In the genomic region with DNA sequence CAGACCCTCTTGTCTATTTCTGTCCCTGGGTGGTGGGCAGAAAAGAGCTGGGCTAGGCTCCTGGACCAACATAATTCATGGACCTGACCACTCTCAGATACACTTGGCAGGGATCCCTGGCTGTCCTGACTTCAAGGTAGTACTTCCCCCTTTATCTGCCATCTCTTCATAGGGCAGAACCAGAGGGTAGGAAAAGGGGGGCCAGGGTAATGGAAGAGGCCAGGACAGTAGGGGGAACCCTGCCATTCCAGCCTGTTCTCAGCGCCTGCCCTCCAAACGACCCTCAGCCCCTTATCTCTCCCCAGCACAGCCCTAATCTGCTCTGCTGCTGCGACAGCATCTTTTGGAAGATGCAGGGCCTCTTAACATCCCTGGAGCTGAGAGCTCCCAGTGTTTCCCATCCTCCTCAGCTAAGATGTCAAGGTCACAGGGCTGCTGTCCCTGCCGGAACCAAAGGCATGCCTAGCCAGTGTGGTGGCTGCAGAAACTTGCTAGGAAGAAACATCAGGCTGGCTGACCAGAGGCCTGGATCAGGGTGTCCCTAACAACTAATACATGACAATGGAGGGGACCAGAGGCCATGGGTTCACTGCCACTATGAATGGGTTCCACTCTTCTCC, we compare ENCODE assay signal across 27 mouse cellular contexts. TPM values are rescaled to one million over a fixed set of nuclear protein-coding genes. Genes with fewer than 3 reads are reported as not detected.
A peak's percentile ranks its signal among the peaks of the same experiment; 100 is the strongest.
DNase-seq lines count a peak whose midpoint lies in the region; ATAC-seq lines count a peak whose summit lies in the region.
"Had no signal": no experiment of that assay in that cellular context is flagged by ENCODE, and none has a peak within 500 bp of the region (broad histone marks: within the 10 kb centered on the region; RNA-seq: fewer than 3 reads in every experiment).

No protein-coding gene starts in this region.

- ATAC-seq in forebrain, embryonic 12.5 days (ENCODE audit: low FRiP score) = no peak
- ATAC-seq in heart, embryonic 14.5 days (ENCODE audit: insufficient number of reproducible peaks, insufficient read depth, low FRiP score, low read depth) = peak; percentile 55
- no peak for ATAC-seq in kidney, embryonic 16.5 days (ENCODE audit: low FRiP score, low TSS enrichment)
- ATAC-seq: lung, postnatal 0 days; midbrain, embryonic 16.5 days; Patski had no signal

- peaks cover 21% of the 10 kb centered on the region for H3K4me1 ChIP-seq in forebrain, embryonic 10.5 days
- H3K4me1 ChIP-seq in forebrain, embryonic 12.5 days = peaks cover 12% of the 10 kb centered on the region
- peaks cover 50 to 55% of the 10 kb centered on the region in 2 experiments for H3K4me1 ChIP-seq in heart, embryonic 14.5 days (ENCODE audit: control insufficient read depth in 2 of 2, insufficient read depth in 2 of 2, low read length in 2 of 2)
- H3K4me1 ChIP-seq in kidney, embryonic 16.5 days (ENCODE audit: insufficient read depth, low read length) = peaks cover 5% of the 10 kb centered on the region; the same call in 1 of the 2 replicates

- peaks cover 24% of the 10 kb centered on the region for H3K27me3 ChIP-seq in forebrain, embryonic 10.5 days (ENCODE audit: poor library complexity, severe bottlenecking)
- peaks cover 26% of the 10 kb centered on the region for H3K27me3 ChIP-seq in forebrain, embryonic 12.5 days
- no peaks in the 10 kb centered on the region for H3K27me3 ChIP-seq in heart, embryonic 14.5 days (ENCODE audit: control insufficient read depth, insufficient read depth, low read length)
- H3K27me3 ChIP-seq in kidney, embryonic 16.5 days (ENCODE audit: insufficient read depth, low read length) = no peaks in the 10 kb centered on the region
- H3K27me3 ChIP-seq: stomach, embryonic 15.5 days had no signal

- H3K9ac ChIP-seq in forebrain, embryonic 12.5 days = no peak overlapping the region
- H3K9ac ChIP-seq in heart, embryonic 14.5 days (ENCODE audit: low read length) = peak overlapping the region; percentile 64
- H3K9ac ChIP-seq in kidney, embryonic 16.5 days (replicated peaks; ENCODE audit: low read length) = no peak overlapping the region
- H3K9ac ChIP-seq: stomach, embryonic 15.5 days had no signal

- no peaks in the 10 kb centered on the region for H3K36me3 ChIP-seq in forebrain, embryonic 10.5 days (replicated peaks)
- no peaks in the 10 kb centered on the region for H3K36me3 ChIP-seq in forebrain, embryonic 12.5 days (replicated peaks)
- H3K36me3 ChIP-seq in heart, embryonic 14.5 days (ENCODE audit: control insufficient read depth, insufficient read depth, low read length) = no peaks in the 10 kb centered on the region
- H3K36me3 ChIP-seq in kidney, embryonic 16.5 days (ENCODE audit: insufficient read depth, low read length) = no peaks in the 10 kb centered on the region
- H3K36me3 ChIP-seq: G1E; hindbrain, embryonic 10.5 days; midbrain, embryonic 10.5 days; stomach, embryonic 15.5 days had no signal

- 65% methylated on average over 4 of the region's 4 CpGs for WGBS in forebrain, embryonic 10.5 days
- 76% methylated on average over 4 of the region's 4 CpGs for WGBS in forebrain, embryonic 12.5 days
- 13% methylated on average over 4 of the region's 4 CpGs for WGBS in heart, embryonic 14.5 days
- 52% methylated on average over 4 of the region's 4 CpGs for WGBS in kidney, embryonic 16.5 days

- peak overlapping the region; percentile 4; the same call in 1 of the 2 replicates for H3K27ac ChIP-seq in forebrain, embryonic 10.5 days
- H3K27ac ChIP-seq in forebrain, embryonic 12.5 days = no peak overlapping the region
- peak overlapping the region; percentile 97 to 99 for H3K27ac ChIP-seq in heart, embryonic 14.5 days (replicated peaks in 1 of 2; ENCODE audit: control insufficient read depth in 1 of 2, insufficient read depth in 1 of 2, low read depth in 2 of 2, low read length in 2 of 2)
- H3K27ac ChIP-seq in kidney, embryonic 16.5 days (ENCODE audit: low read length) = peak overlapping the region; percentile 50

- H3K9me3 ChIP-seq in forebrain, embryonic 10.5 days = 0 out of 2 replicates have a peak, but pooled peaks cover 4% of the 10 kb centered on the region
- no peaks in the 10 kb centered on the region for H3K9me3 ChIP-seq in forebrain, embryonic 12.5 days
- H3K9me3 ChIP-seq in heart, embryonic 14.5 days (ENCODE audit: control insufficient read depth, low read length) = no peaks in the 10 kb centered on the region
- no peaks in the 10 kb centered on the region for H3K9me3 ChIP-seq in kidney, embryonic 16.5 days (ENCODE audit: low read length)
- H3K9me3 ChIP-seq: G1E; midbrain, embryonic 10.5 days; stomach, embryonic 15.5 days had no signal

- DNase-seq in forebrain, embryonic 10.5 days (ENCODE audit: extremely low spot score, low spot score) = no peak
- no peak for DNase-seq in heart, adult 8-10 months (ENCODE audit: low spot score)
- DNase-seq in kidney, postnatal 14 days = no peak
- no peak for DNase-seq in thymus, postnatal 25 days
- DNase-seq: B cell, adult 2 months; cerebellum, adult 11-12 months; gastrocnemius, postnatal 25 days; kidney, adult 18-20 months; kidney, postnatal 10 days; thymus, postnatal 36 days had no signal

- H3K4me2 ChIP-seq in forebrain, embryonic 12.5 days = no peak overlapping the region
- peak overlapping the region; percentile 52; the same call in 1 of the 2 replicates for H3K4me2 ChIP-seq in heart, embryonic 14.5 days (ENCODE audit: low read length)
- H3K4me2 ChIP-seq in kidney, embryonic 16.5 days (replicated peaks; ENCODE audit: low read depth, low read length) = no peak overlapping the region
- H3K4me2 ChIP-seq: stomach, embryonic 15.5 days had no signal

- H3K4me3 ChIP-seq in forebrain, embryonic 10.5 days = no peak overlapping the region
- no peak overlapping the region for H3K4me3 ChIP-seq in forebrain, embryonic 12.5 days (replicated peaks)
- no peak overlapping the region; a peak in 1 of 4 replicates for H3K4me3 ChIP-seq in heart, embryonic 14.5 days (ENCODE audit: control insufficient read depth in 1 of 2, insufficient read depth in 1 of 2, low read depth in 1 of 2, low read length in 2 of 2)
- no peak overlapping the region for H3K4me3 ChIP-seq in kidney, embryonic 16.5 days (ENCODE audit: low read length)
- H3K4me3 ChIP-seq: hindbrain, embryonic 10.5 days; midbrain, embryonic 10.5 days; myocyte; stomach, embryonic 15.5 days had no signal

RNA-seq across cellular contexts. Expression of a gene that starts 9.0 kb away (rescaled TPM):
- 0.18 TPM in 1 of 2 replicates, not detected in the other for polyA plus RNA-seq in forebrain, embryonic 10.5 days (2016; fragmentation: Nextera tagmentation; extraction: Ambion mirVana)
- polyA plus RNA-seq in forebrain, embryonic 12.5 days (2016; fragmentation: Nextera tagmentation; extraction: Ambion mirVana) = 0.19 and 0.31 TPM in 2 replicates
- 0.47 and 0.55 TPM in 2 replicates for polyA plus RNA-seq in heart, embryonic 14.5 days (2014; fragmentation: Nextera tagmentation; extraction: Ambion mirVana)
- total RNA-seq in heart, adult 8-10 months (2022) = under 1 TPM in 3 of 4 experiments, not detected in 1; 0.28 to 0.46 (median 0.33) TPM
- polyA plus RNA-seq in kidney, embryonic 16.5 days (2015; fragmentation: Nextera tagmentation; extraction: Ambion mirVana) = not detected in 2 replicates
- total RNA-seq: CH12.LX; G1E; gastrocnemius, postnatal 25 days; liver, adult 2 months had no signal
- polyA plus RNA-seq: embryonic facial prominence, embryonic 11.5 days; G1E; limb, embryonic 11.5 days; liver, adult 2 months; myocyte; Patski had no signal

RNA-seq across cellular contexts. Expression of a gene that starts 29.9 kb away (rescaled TPM):
- polyA plus RNA-seq in forebrain, embryonic 10.5 days (2016; fragmentation: Nextera tagmentation; extraction: Ambion mirVana) = 1.7 and 2.2 TPM in 2 replicates
- polyA plus RNA-seq in forebrain, embryonic 12.5 days (2016; fragmentation: Nextera tagmentation; extraction: Ambion mirVana) = 7.8 and 7.9 TPM in 2 replicates
- polyA plus RNA-seq in heart, embryonic 14.5 days (2014; fragmentation: Nextera tagmentation; extraction: Ambion mirVana) = 8.8 and 9.9 TPM in 2 replicates
- total RNA-seq in heart, adult 8-10 months (2022) = 1 to 10 TPM; 3.9 to 9.7 (median 7.7) TPM
- 3.3 and 3.5 TPM in 2 replicates for polyA plus RNA-seq in kidney, embryonic 16.5 days (2015; fragmentation: Nextera tagmentation; extraction: Ambion mirVana)
- total RNA-seq: liver, adult 2 months had no signal
- polyA plus RNA-seq: G1E had no signal

RNA-seq across cellular contexts. Expression of a gene that starts 33.7 kb away (rescaled TPM):
- polyA plus RNA-seq in forebrain, embryonic 10.5 days (2016; fragmentation: Nextera tagmentation; extraction: Ambion mirVana) = 0.10 TPM in 1 of 2 replicates, not detected in the other
- polyA plus RNA-seq in forebrain, embryonic 12.5 days (2016; fragmentation: Nextera tagmentation; extraction: Ambion mirVana) = 0.10 TPM in 1 of 2 replicates, not detected in the other
- 0.16 and 0.18 TPM in 2 replicates for polyA plus RNA-seq in heart, embryonic 14.5 days (2014; fragmentation: Nextera tagmentation; extraction: Ambion mirVana)
- total RNA-seq in heart, adult 8-10 months (2022) = not detected
- 0.13 TPM in 1 of 2 replicates, not detected in the other for polyA plus RNA-seq in kidney, embryonic 16.5 days (2015; fragmentation: Nextera tagmentation; extraction: Ambion mirVana)
- total RNA-seq: gastrocnemius, postnatal 25 days; liver, adult 2 months had no signal
- polyA plus RNA-seq: forebrain, embryonic 11.5 days; G1E; liver, adult 2 months; liver, embryonic 16.5 days; midbrain, embryonic 10.5 days; myocyte; Patski had no signal
